Mouse (Mus musculus) mesoderm, embryonic 11.5 days (tissue): ENCODE results near the gene Krtap15.
A peak's percentile ranks its signal among the peaks of the same experiment; 100 is the strongest.

Experiments used
- DNase-seq: peaks from one replicate; pipeline ENCODE4 v3.0.0-alpha.2; 2012; ENCODE audit warnings: low read depth, low spot score

Krtap15 gene

GRCm38 (mm10) chr16:88820066-88820465 lies at the start of gene Krtap15:
TSS of gene Krtap15 (plus strand) at chr16:88820215.
- no peak for DNase-seq

DNA sequence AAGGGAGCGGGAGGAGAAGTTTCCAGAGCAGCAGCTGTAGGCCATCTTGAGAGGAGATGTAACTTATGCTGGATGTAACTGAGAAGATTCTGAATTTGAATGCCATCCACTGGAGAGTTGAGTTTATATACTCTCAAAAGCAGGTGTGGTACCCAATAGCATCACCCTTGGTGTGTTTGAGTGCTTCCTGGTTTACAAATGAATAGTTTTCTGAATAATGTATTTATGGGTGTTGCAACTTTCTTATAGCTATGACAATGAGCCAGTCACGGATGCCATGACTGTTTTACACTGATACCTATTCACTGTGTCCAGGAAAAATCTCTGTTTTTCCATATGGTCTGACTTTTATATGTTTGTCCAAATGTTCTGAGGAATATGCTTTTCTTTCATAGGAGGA lies 45.9 kb upstream of the Krtap15 start, which contains the start of gene 2310057N15Rik:
Gene 2310057N15Rik (minus strand): TSS at position 101 of the 400 bp plus-strand sequence.
- DNase-seq = no peak

DNA sequence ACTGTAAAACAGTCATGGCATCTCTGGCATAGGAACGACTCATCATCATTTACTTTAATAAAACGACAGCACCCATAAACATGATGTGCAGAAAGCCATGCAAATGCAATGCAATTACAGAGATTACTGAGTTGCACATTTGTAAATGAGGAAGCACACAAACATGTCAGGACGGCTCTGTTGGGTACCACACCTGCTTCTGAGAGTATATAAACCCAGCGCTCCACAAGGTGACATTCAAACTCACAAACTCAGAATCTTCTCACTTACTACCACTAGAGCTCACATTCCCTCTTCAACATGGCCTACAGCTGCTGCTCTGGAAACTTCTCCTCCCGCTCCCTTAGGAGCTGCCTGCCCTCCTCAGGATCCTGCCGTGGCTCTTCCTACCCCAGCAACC lies 42.4 kb upstream of the Krtap15 start, which contains the start of gene Gm5965:
Gene Gm5965 (plus strand): TSS at position 301 of the 400 bp plus-strand sequence.
- DNase-seq = no peak

DNA sequence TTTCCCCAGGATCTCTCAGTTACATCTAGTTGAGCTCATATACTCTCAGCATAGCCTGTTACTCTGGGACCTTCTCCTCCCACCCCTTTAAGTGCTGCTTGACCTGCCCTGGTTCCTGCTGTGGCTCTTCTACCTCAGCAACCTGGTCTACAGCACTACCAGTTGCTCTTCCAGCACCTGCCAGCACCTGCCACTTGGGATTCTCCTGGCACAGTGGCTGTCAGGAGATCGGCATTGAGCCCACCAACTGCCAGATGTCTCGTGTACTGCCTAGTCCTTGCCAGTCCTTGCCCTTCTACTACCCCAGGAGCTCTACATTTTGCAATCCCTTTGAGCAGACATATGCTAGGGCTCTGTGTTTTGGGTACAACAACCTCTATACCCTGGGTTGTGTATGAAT lies 33.2 kb upstream of the Krtap15 start:
- no peak for DNase-seq

DNA sequence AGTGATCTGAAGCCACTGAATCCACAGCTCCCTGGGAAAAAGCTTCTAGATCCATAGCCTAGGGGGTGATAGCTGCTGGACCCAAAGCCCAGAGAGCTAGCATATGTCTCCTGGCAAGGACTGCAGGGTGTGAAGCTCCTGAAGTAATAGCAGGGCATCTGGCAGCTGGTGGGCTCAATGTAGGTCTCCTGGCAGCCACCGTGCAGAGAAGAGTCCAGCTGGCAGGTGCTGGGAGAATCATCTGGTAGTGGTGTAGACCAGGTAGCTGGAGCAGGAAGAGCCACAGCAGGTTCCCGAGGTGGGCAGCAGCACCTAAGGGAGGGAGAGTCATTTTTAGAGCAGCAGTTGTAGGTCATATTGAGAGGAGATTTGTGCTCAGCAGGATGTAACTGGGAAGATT lies 8.2 kb upstream of the Krtap15 start, which contains the start of gene Gm20741:
Gene Gm20741 (minus strand): TSS at position 394 of the 400 bp plus-strand sequence.
- no peak for DNase-seq

GRCm38 (mm10) chr16:88823736-88824135 lies 3.7 kb downstream of the Krtap15 start:
- DNase-seq = peak; percentile 61

- DNase-seq = peak; percentile 10
These were observed 6.2 kb downstream of the Krtap15 start, which contains the start of gene Krtap14 for GRCm38 (mm10) chr16:88826095-88826652. TSS of gene Krtap14 (minus strand) at chr16:88826145.

DNA sequence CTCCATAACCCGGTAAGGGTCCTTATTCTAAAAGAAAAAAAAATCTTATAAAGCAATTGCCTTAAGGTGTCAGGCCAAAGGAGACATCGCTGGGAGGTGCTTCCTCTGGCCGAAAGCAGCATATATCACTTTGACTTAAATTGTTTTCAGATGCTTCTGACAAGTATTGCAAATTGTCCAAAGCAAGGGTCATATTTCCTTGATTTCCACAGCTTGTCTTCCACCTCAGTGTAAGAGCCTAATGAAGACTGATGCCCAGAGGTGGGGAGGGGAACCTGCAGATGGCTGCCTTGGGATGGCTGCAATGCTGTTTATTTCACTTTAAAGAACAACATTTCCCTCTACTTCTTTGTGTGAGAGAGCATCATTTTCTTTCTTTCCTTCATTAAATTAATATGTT lies 7.0 kb downstream of the Krtap15 start:
- DNase-seq = peak; percentile 60

DNA sequence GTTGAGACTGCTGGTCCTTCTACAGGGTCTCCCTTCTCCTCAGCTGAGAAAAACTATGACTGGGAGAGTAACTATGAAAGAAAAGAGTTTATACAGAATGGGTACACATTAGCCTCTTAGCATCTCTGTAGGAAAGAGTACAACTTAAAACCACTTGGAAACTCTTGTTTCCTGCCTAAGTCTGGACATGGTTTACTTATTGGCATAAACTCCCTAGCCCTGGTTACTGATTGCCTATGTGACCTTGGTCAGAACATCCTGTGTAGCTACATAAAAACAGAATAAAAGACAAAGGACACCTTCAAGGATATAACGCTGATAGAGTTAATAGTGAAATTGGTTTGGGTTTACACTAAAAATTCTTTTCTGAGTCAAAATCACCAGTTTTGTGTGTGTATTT lies 27.3 kb downstream of the Krtap15 start:
- DNase-seq = no peak

- no peak for DNase-seq
These were observed 28.5 kb downstream of the Krtap15 start for GRCm38 (mm10) chr16:88848558-88848957.

- peak; percentile 48 for DNase-seq
These were observed 31.4 kb downstream of the Krtap15 start for GRCm38 (mm10) chr16:88851450-88851849.

- DNase-seq = no peak
These were observed 44.9 kb downstream of the Krtap15 start for GRCm38 (mm10) chr16:88864887-88865407.

GRCm38 (mm10) chr16:88869311-88869710 lies 49.3 kb downstream of the Krtap15 start, which contains the start of gene Krtap19-1:
TSS of gene Krtap19-1 (minus strand) at chr16:88869411.
- no peak for DNase-seq

DNA sequence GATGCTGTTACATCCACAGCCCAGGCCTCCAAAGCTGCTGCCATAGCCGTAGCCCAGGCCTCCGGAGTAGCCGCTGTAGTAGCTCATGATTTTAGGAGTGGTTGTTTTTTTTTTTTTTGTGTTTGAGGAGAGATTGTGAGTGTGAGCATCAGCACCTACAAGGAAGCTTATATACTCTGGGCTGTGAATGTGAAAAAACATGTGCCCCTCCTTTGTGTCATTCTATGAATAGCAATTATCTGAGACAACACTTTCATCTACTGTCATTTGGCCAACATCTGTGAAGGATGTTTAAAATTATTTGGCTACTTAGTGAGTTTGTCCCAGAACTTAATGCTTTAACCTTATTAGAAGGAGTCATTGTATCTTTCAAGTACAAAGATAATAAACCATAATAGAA lies 54.2 kb downstream of the Krtap15 start, which contains the start of gene Krtap19-2:
Gene Krtap19-2 (minus strand): TSS at position 101 of the 400 bp plus-strand sequence.
- no peak for DNase-seq

DNA sequence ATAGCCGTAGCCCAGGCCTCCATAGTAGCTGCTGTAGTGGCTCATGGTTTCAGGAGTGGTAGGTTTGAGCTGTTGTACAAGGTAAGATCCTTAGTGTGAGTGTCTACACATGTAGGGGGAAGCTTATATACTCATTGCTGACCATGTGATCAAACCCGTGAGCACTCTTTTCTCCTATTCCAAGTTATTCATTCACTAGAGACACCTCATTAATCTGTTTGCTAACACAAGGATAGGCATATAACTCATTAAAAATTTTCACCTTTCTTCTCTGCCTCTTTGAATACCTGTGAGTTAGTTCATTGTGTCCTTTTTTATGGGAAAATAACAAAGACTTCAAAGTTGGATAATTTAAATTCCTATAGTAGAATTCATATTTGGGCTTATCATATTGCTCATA lies 57.9 kb downstream of the Krtap15 start, which contains the start of gene Krtap19-3:
Gene Krtap19-3 (minus strand): TSS at position 101 of the 400 bp plus-strand sequence.
- DNase-seq = no peak
